Mouse (Mus musculus): Measurements from ENCODE around the gene Dennd5a. TPM values are rescaled to one million over a fixed set of nuclear protein-coding genes. Genes with fewer than 3 reads are reported as not detected.

The Dennd5a gene
- polyA plus RNA-seq, 1 experiment from 2014 or later: 42.0 TPM

GRCm38 (mm10) chr7:109961570-109961969 is 1.3 kb upstream of the Dennd5a start:
- WGBS: 65% methylated on average over 2 of the region's 2 CpGs
- Histone ChIP-seq H3K9ac (no peak overlapping the region), H3K4me2 (replicated peaks) (no peak overlapping the region), H3K36me3 (no peaks in the 10 kb centered on the region), H3K9me3 (no peaks in the 10 kb centered on the region), H3K27ac (no peak overlapping the region), H3K4me3 (no peak overlapping the region), H3K27me3 (no peaks in the 10 kb centered on the region), H3K4me1 (peaks cover 40% of the 10 kb centered on the region)
- no peak for ATAC-seq (ENCODE audit: insufficient number of reproducible peaks, insufficient read depth, low FRiP score, low TSS enrichment)

GRCm38 (mm10) chr7:109960613-109961154 is 414 bp upstream of the Dennd5a start:
- Histone ChIP-seq H3K27me3 (no peaks in the 10 kb centered on the region), H3K9me3 (no peaks in the 10 kb centered on the region), H3K4me1 (peaks cover 40% of the 10 kb centered on the region), H3K27ac (peak overlapping the region; percentile 92), H3K4me3 (peak overlapping the region; percentile 91), H3K9ac (peak overlapping the region; percentile 98), H3K36me3 (no peaks in the 10 kb centered on the region), H3K4me2 (replicated peaks) (peak overlapping the region; percentile 64)
- ATAC-seq (ENCODE audit: insufficient number of reproducible peaks, insufficient read depth, low FRiP score, low TSS enrichment): peak; percentile 69
- 9% methylated on average over 13 of the region's 13 CpGs for WGBS

- WGBS: 9% methylated on average over 18 of the region's 18 CpGs
- peaks cover 46% of the 10 kb centered on the region for H3K4me1 ChIP-seq
- ATAC-seq (ENCODE audit: insufficient number of reproducible peaks, insufficient read depth, low FRiP score, low TSS enrichment): 0 out of 2 replicates have a peak, but pooled peaks have one; percentile 6
Measured at GRCm38 (mm10) chr7:109958843-109959715, 1.2 kb downstream of the Dennd5a start.

GRCm38 (mm10) chr7:109957996-109958789 is 2.1 kb downstream of the Dennd5a start:
- peak overlapping the region; percentile 64 for H3K4me2 ChIP-seq (replicated peaks)
- ATAC-seq (ENCODE audit: insufficient number of reproducible peaks, insufficient read depth, low FRiP score, low TSS enrichment): no peak
- H3K9me3 ChIP-seq: no peaks in the 10 kb centered on the region
- WGBS: 76% methylated on average over 8 of the region's 8 CpGs
- H3K4me3 ChIP-seq: peak overlapping the region; percentile 91
- H3K4me1 ChIP-seq: peaks cover 44% of the 10 kb centered on the region
- H3K36me3 ChIP-seq: no peaks in the 10 kb centered on the region
- no peak overlapping the region for H3K27ac ChIP-seq
- 0 out of 2 replicates have a peak overlapping the region, but pooled peaks have one; percentile 98 for H3K9ac ChIP-seq
- no peaks in the 10 kb centered on the region for H3K27me3 ChIP-seq

More at GRCm38 (mm10) chr7:109958843-109959715, 1.2 kb downstream of the Dennd5a start:
- no peaks in the 10 kb centered on the region for H3K36me3 ChIP-seq
- H3K9ac ChIP-seq: peak overlapping the region; percentile 98
- H3K4me2 ChIP-seq (replicated peaks): peak overlapping the region; percentile 64
- H3K4me3 ChIP-seq: peak overlapping the region; percentile 91
- H3K27ac ChIP-seq: peak overlapping the region; percentile 92
- H3K9me3 ChIP-seq: no peaks in the 10 kb centered on the region
- H3K27me3 ChIP-seq: no peaks in the 10 kb centered on the region

GRCm38 (mm10) chr7:109954622-109955401 is 5.5 kb downstream of the Dennd5a start:
- H3K4me3 ChIP-seq: no peak overlapping the region
- WGBS: 62% methylated on average over 6 of the region's 6 CpGs
- no peak for ATAC-seq (ENCODE audit: insufficient number of reproducible peaks, insufficient read depth, low FRiP score, low TSS enrichment)

GRCm38 (mm10) chr7:109951297-109951696 is 9.0 kb downstream of the Dennd5a start:
- no peak overlapping the region for H3K4me3 ChIP-seq
- H3K9ac ChIP-seq: no peak overlapping the region
- H3K4me1 ChIP-seq: peaks cover 6% of the 10 kb centered on the region; the same call in 1 of the 2 replicates
- 81% methylated on average over 4 of the region's 4 CpGs for whole genome bisulfite sequencing
- no peak overlapping the region for H3K4me2 ChIP-seq (replicated peaks)
- H3K27ac ChIP-seq: no peak overlapping the region
- H3K9me3 ChIP-seq: no peaks in the 10 kb centered on the region
- ATAC-seq (ENCODE audit: insufficient number of reproducible peaks, insufficient read depth, low FRiP score, low TSS enrichment): no peak
- no peaks in the 10 kb centered on the region for H3K36me3 ChIP-seq
- no peaks in the 10 kb centered on the region for H3K27me3 ChIP-seq

More at GRCm38 (mm10) chr7:109954622-109955401, 5.5 kb downstream of the Dennd5a start:
- Histone ChIP-seq H3K4me1 (peaks cover 20% of the 10 kb centered on the region), H3K9ac (no peak overlapping the region), H3K9me3 (no peaks in the 10 kb centered on the region), H3K36me3 (no peaks in the 10 kb centered on the region), H3K27ac (no peak overlapping the region), H3K27me3 (no peaks in the 10 kb centered on the region), H3K4me2 (replicated peaks) (no peak overlapping the region)

GRCm38 (mm10) chr7:109944421-109945034 is 15.7 kb downstream of the Dennd5a start:
- Histone ChIP-seq H3K4me2 (replicated peaks) (no peak overlapping the region), H3K4me1 (peaks cover 5% of the 10 kb centered on the region; the same call in 1 of the 2 replicates), H3K27ac (no peak overlapping the region), H3K27me3 (no peaks in the 10 kb centered on the region), H3K4me3 (no peak overlapping the region), H3K9ac (no peak overlapping the region), H3K9me3 (no peaks in the 10 kb centered on the region), H3K36me3 (no peaks in the 10 kb centered on the region)
- 62% methylated on average over 6 of the region's 6 CpGs for WGBS
- ATAC-seq (ENCODE audit: insufficient number of reproducible peaks, insufficient read depth, low FRiP score, low TSS enrichment): no peak

GRCm38 (mm10) chr7:109929628-109930027 is 30.6 kb downstream of the Dennd5a start:
- H3K4me2 ChIP-seq (replicated peaks): no peak overlapping the region
- H3K36me3 ChIP-seq: peaks cover 45% of the 10 kb centered on the region
- H3K9me3 ChIP-seq: no peaks in the 10 kb centered on the region
- no peak overlapping the region for H3K27ac ChIP-seq
- no peak overlapping the region for H3K4me3 ChIP-seq
- H3K4me1 ChIP-seq: no peaks in the 10 kb centered on the region
- no peaks in the 10 kb centered on the region for H3K27me3 ChIP-seq
- ATAC-seq (ENCODE audit: insufficient number of reproducible peaks, insufficient read depth, low FRiP score, low TSS enrichment): no peak
- H3K9ac ChIP-seq: no peak overlapping the region

- H3K9me3 ChIP-seq: no peaks in the 10 kb centered on the region
- H3K27me3 ChIP-seq: no peaks in the 10 kb centered on the region
- no peaks in the 10 kb centered on the region for H3K4me1 ChIP-seq
- ATAC-seq (ENCODE audit: insufficient number of reproducible peaks, insufficient read depth, low FRiP score, low TSS enrichment): no peak
- no peak overlapping the region for H3K27ac ChIP-seq
- no peak overlapping the region for H3K4me2 ChIP-seq (replicated peaks)
- 86% methylated on average over 6 of the region's 6 CpGs for WGBS
- H3K4me3 ChIP-seq: no peak overlapping the region
- peaks cover 41% of the 10 kb centered on the region for H3K36me3 ChIP-seq
- H3K9ac ChIP-seq: no peak overlapping the region
Measured at GRCm38 (mm10) chr7:109928365-109928764, 31.9 kb downstream of the Dennd5a start.

GRCm38 (mm10) chr7:109924965-109925364 is 35.3 kb downstream of the Dennd5a start:
- H3K9ac ChIP-seq: no peak overlapping the region
- H3K36me3 ChIP-seq: peaks cover 37% of the 10 kb centered on the region
- no peaks in the 10 kb centered on the region for H3K27me3 ChIP-seq
- no peak overlapping the region for H3K27ac ChIP-seq
- WGBS: 75% methylated on average over 2 of the region's 2 CpGs
- H3K4me3 ChIP-seq: no peak overlapping the region
- no peaks in the 10 kb centered on the region for H3K4me1 ChIP-seq
- H3K4me2 ChIP-seq (replicated peaks): no peak overlapping the region
- H3K9me3 ChIP-seq: no peaks in the 10 kb centered on the region
- ATAC-seq (ENCODE audit: insufficient number of reproducible peaks, insufficient read depth, low FRiP score, low TSS enrichment): no peak
